Mouse (Mus musculus) cortical plate, adult 2 months (tissue): ENCODE data around the gene Frs2.

ENCODE experiments used
- CTCF ChIP-seq: fragments of 200-500 bp; IDR thresholded peaks from 2 replicates; pipeline ENCODE4 v1.5.1; 2011; ENCODE audit warnings: mild to moderate bottlenecking, control low read depth, low read length; ENCODE audit not compliant: insufficient read depth; ENCODE audit errors: extremely low read depth
- POLR2A ChIP-seq: fragments of 200-500 bp; IDR thresholded peaks from 2 replicates; pipeline ENCODE4 v1.6.1; 2011; ENCODE audit warnings: mild to moderate bottlenecking, low read length, control low read depth; ENCODE audit not compliant: insufficient read depth; ENCODE audit errors: extremely low read depth

DNA sequence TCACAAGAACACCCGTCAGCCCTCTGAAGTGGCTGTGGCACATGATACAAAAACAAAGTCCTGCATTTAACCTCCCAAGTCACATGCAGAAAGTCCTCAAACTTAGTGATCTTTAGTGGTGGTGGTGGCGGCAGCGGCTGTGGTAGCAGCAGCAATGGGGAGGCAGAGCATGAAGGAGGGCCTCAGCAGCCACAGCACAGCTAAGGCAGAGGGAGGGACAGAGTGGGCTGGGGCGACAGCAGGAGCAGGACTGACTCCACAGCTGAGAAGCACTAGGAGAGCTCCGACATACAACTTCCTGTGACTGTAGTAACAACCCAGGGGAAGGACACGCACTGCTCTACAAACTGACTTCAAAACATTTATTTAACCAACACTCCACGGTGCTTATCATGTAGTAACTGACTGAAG lies 29.9 kb downstream of the Frs2 start:
- TF ChIP-seq POLR2A (no peak), CTCF (no peak)
